Mouse (Mus musculus): ENCODE measurements around the gene Skap1. TPM values are rescaled to one million over a fixed set of nuclear protein-coding genes. Genes with fewer than 3 reads are reported as not detected.

Gene Skap1
- polyA plus RNA-seq (2015; fragmentation: Nextera tagmentation; extraction: Ambion mirVana) = 7.6 and 8.7 TPM in 2 replicates

GRCm38 (mm10) chr11:96463986-96464715 is at the start of gene Skap1:
Skap1 (plus strand) TSS chr11:96464593.
- Histone ChIP-seq H3K4me1 (replicated peaks; ENCODE audit: insufficient read depth, low read length) (peaks cover 4% of the 10 kb centered on the region; the same call in 1 of the 2 replicates), H3K9ac (ENCODE audit: low read depth, low read length) (peak within 1 kb of the TSS; percentile 48), H3K4me3 (replicated peaks; ENCODE audit: low read depth, low read length) (peak within 1 kb of the TSS; percentile 34), H3K27ac (no peak within 1 kb of the TSS), H3K4me2 (ENCODE audit: low read length) (peak within 1 kb of the TSS; percentile 78), H3K9me3 (replicated peaks; ENCODE audit: low read length) (no peaks in the 10 kb centered on the region), H3K36me3 (ENCODE audit: insufficient read depth, low read length) (no peaks in the 10 kb centered on the region), H3K27me3 (ENCODE audit: insufficient read depth, low read length) (no peaks in the 10 kb centered on the region; the same call in 1 of the 2 replicates)
- 0 out of 2 replicates have a peak, but pooled peaks have one; percentile 49 for ATAC-seq (replicated peaks; ENCODE audit: low FRiP score, low read depth)
- TF ChIP-seq CTCF (IDR thresholded peaks at IDR 0.05; ENCODE audit: low read depth) = no peak
- no peak for DNase-seq (ENCODE audit: low spot score)
- WGBS = 6% methylated on average over 31 of the region's 42 CpGs

- H3K36me3 ChIP-seq (ENCODE audit: insufficient read depth, low read length) = no peaks in the 10 kb centered on the region
- no peak overlapping the region for H3K4me3 ChIP-seq (replicated peaks; ENCODE audit: low read depth, low read length)
- no peak overlapping the region for H3K9ac ChIP-seq (ENCODE audit: low read depth, low read length)
- no peaks in the 10 kb centered on the region for H3K27me3 ChIP-seq (ENCODE audit: insufficient read depth, low read length)
- ATAC-seq (replicated peaks; ENCODE audit: low FRiP score, low read depth) (no peak), DNase-seq (ENCODE audit: low spot score) (no peak)
- H3K4me1 ChIP-seq (replicated peaks; ENCODE audit: insufficient read depth, low read length) = peaks cover 12% of the 10 kb centered on the region; the same call in 1 of the 2 replicates
- 21% methylated on average over 5 of the region's 5 CpGs for WGBS
- peak overlapping the region; percentile 2; the same call in 1 of the 2 replicates for H3K4me2 ChIP-seq (ENCODE audit: low read length)
- peak overlapping the region; percentile 50 for H3K27ac ChIP-seq
- TF ChIP-seq CTCF (IDR thresholded peaks at IDR 0.05; ENCODE audit: low read depth) = no peak
- no peaks in the 10 kb centered on the region for H3K9me3 ChIP-seq (replicated peaks; ENCODE audit: low read length)
Measured at GRCm38 (mm10) chr11:96421074-96421473, 43.3 kb upstream of the Skap1 start.

- peak; percentile 85 for ATAC-seq (replicated peaks; ENCODE audit: low FRiP score, low read depth)
Measured at GRCm38 (mm10) chr11:96421517-96422265, 42.7 kb upstream of the Skap1 start.

GRCm38 (mm10) chr11:96425193-96425592 is 39.2 kb upstream of the Skap1 start:
- TF ChIP-seq CTCF (IDR thresholded peaks at IDR 0.05; ENCODE audit: low read depth) = 0 out of 2 replicates have a peak, but pooled peaks have one; percentile 11
- Histone ChIP-seq H3K4me2 (ENCODE audit: low read length) (no peak overlapping the region), H3K9ac (ENCODE audit: low read depth, low read length) (no peak overlapping the region), H3K4me3 (replicated peaks; ENCODE audit: low read depth, low read length) (no peak overlapping the region), H3K27ac (no peak overlapping the region), H3K9me3 (replicated peaks; ENCODE audit: low read length) (no peaks in the 10 kb centered on the region), H3K27me3 (ENCODE audit: insufficient read depth, low read length) (no peaks in the 10 kb centered on the region), H3K4me1 (replicated peaks; ENCODE audit: insufficient read depth, low read length) (peaks cover 19% of the 10 kb centered on the region), H3K36me3 (ENCODE audit: insufficient read depth, low read length) (no peaks in the 10 kb centered on the region)
- WGBS = 95% methylated on average over 6 of the region's 6 CpGs
- DNase-seq (ENCODE audit: low spot score) (no peak), ATAC-seq (replicated peaks; ENCODE audit: low FRiP score, low read depth) (no peak)

More at GRCm38 (mm10) chr11:96421517-96422265, 42.7 kb upstream of the Skap1 start:
- Histone ChIP-seq H3K4me1 (replicated peaks; ENCODE audit: insufficient read depth, low read length) (peaks cover 16% of the 10 kb centered on the region; the same call in 1 of the 2 replicates), H3K9me3 (replicated peaks; ENCODE audit: low read length) (no peaks in the 10 kb centered on the region), H3K4me3 (replicated peaks; ENCODE audit: low read depth, low read length) (no peak overlapping the region), H3K27ac (peak overlapping the region; percentile 42; the same call in 1 of the 2 replicates), H3K36me3 (ENCODE audit: insufficient read depth, low read length) (no peaks in the 10 kb centered on the region), H3K4me2 (ENCODE audit: low read length) (peak overlapping the region; percentile 2; the same call in 1 of the 2 replicates), H3K9ac (ENCODE audit: low read depth, low read length) (no peak overlapping the region), H3K27me3 (ENCODE audit: insufficient read depth, low read length) (no peaks in the 10 kb centered on the region)
- peak; percentile 92 for DNase-seq (ENCODE audit: low spot score)
- TF ChIP-seq CTCF (IDR thresholded peaks at IDR 0.05; ENCODE audit: low read depth) = no peak
- WGBS = 15% methylated on average over 11 of the region's 11 CpGs

- H3K4me2 ChIP-seq (ENCODE audit: low read length) = no peak overlapping the region
- no peak overlapping the region for H3K4me3 ChIP-seq (replicated peaks; ENCODE audit: low read depth, low read length)
- no peaks in the 10 kb centered on the region for H3K9me3 ChIP-seq (replicated peaks; ENCODE audit: low read length)
- H3K4me1 ChIP-seq (replicated peaks; ENCODE audit: insufficient read depth, low read length) = peaks cover 16% of the 10 kb centered on the region
- WGBS = 58% methylated on average over 6 of the region's 6 CpGs
- DNase-seq (ENCODE audit: low spot score) (no peak), ATAC-seq (replicated peaks; ENCODE audit: low FRiP score, low read depth) (no peak)
- H3K9ac ChIP-seq (ENCODE audit: low read depth, low read length) = no peak overlapping the region
- no peak overlapping the region for H3K27ac ChIP-seq
- no peak for TF ChIP-seq CTCF (IDR thresholded peaks at IDR 0.05; ENCODE audit: low read depth)
- no peaks in the 10 kb centered on the region for H3K27me3 ChIP-seq (ENCODE audit: insufficient read depth, low read length)
- H3K36me3 ChIP-seq (ENCODE audit: insufficient read depth, low read length) = no peaks in the 10 kb centered on the region
Measured at GRCm38 (mm10) chr11:96426191-96426590, 38.2 kb upstream of the Skap1 start.

GRCm38 (mm10) chr11:96426805-96427204 is 37.6 kb upstream of the Skap1 start:
- no peak overlapping the region for H3K27ac ChIP-seq
- H3K27me3 ChIP-seq (ENCODE audit: insufficient read depth, low read length) = no peaks in the 10 kb centered on the region
- peaks cover 12% of the 10 kb centered on the region for H3K4me1 ChIP-seq (replicated peaks; ENCODE audit: insufficient read depth, low read length)
- H3K9me3 ChIP-seq (replicated peaks; ENCODE audit: low read length) = no peaks in the 10 kb centered on the region
- WGBS = 49% methylated on average over 2 of the region's 2 CpGs
- peak; percentile 44 for DNase-seq (ENCODE audit: low spot score)
- H3K4me2 ChIP-seq (ENCODE audit: low read length) = no peak overlapping the region
- H3K36me3 ChIP-seq (ENCODE audit: insufficient read depth, low read length) = no peaks in the 10 kb centered on the region
- no peak for ATAC-seq (replicated peaks; ENCODE audit: low FRiP score, low read depth)
- H3K9ac ChIP-seq (ENCODE audit: low read depth, low read length) = no peak overlapping the region
- H3K4me3 ChIP-seq (replicated peaks; ENCODE audit: low read depth, low read length) = no peak overlapping the region
- no peak for TF ChIP-seq CTCF (IDR thresholded peaks at IDR 0.05; ENCODE audit: low read depth)

Measured in kidney, postnatal 0 days (tissue).